Mouse (Mus musculus) retina, postnatal 1 day (tissue): ENCODE data around the gene Rtkn2.

Source experiments
- DNase-seq: peaks from one replicate; pipeline ENCODE4 v3.0.0-alpha.2; 2012

The Rtkn2 gene

DNA sequence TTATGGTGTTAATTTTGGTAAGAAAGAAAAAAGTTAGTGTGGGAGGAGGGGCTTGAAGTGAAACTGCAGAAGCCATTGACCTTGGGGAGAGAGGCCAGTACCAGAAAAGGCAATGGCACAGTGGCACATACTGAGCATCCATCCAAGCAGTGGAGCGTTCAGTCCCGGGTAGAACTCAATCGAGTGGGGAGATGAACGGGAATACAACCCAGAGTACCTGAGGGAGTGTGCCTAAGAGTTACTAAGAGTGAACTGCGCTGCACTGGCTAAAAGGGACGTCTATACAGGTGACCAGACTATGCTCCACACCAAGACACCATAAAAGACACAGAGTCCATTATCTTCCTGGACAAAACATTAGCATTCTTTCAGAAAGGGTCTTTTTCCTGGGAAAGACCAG is 128.3 kb downstream of the Rtkn2 start:
- DNase-seq, result no peak
